Mouse (Mus musculus) small intestine, adult 2 months (tissue): ENCODE data around the gene Lrrc58. TPM values are rescaled to one million over a fixed set of nuclear protein-coding genes. Genes with fewer than 3 reads are reported as not detected.

Experiments
- H3K27ac ChIP-seq: fragments of 200-500 bp; 2 replicates; pipeline ENCODE4 v1.5.1; 2012; ENCODE audit warnings: low read depth, low read length, control low read depth, inconsistent platforms; ENCODE audit not compliant: insufficient read depth
- H3K27me3 ChIP-seq: fragments of 200-500 bp; 2 replicates; pipeline ENCODE4 v1.6.1; 2012; ENCODE audit warnings: mild to moderate bottlenecking, moderate library complexity, low read length, inconsistent platforms; ENCODE audit not compliant: control insufficient read depth, insufficient read depth
- H3K36me3 ChIP-seq: fragments of 200-500 bp; 2 replicates; pipeline ENCODE4 v1.6.1; 2012; ENCODE audit warnings: mild to moderate bottlenecking, low read length, control low read depth, inconsistent platforms; ENCODE audit not compliant: control insufficient read depth, insufficient read depth
- H3K4me1 ChIP-seq: fragments of 200-500 bp; 2 replicates; pipeline ENCODE4 v1.6.1; 2012; ENCODE audit warnings: low read length, inconsistent platforms, mixed read lengths; ENCODE audit not compliant: control insufficient read depth, insufficient read depth, insufficient read length
- H3K4me3 ChIP-seq: fragments of 200-500 bp; 2 replicates; pipeline ENCODE4 v1.5.1; 2012; ENCODE audit warnings: low read depth, mild to moderate bottlenecking, control low read depth, inconsistent platforms, low read length, moderate library complexity
- CTCF ChIP-seq: fragments of 200-500 bp; IDR thresholded peaks from 2 replicates; pipeline ENCODE4 v1.5.1; 2012; ENCODE audit warnings: low read depth, mild to moderate bottlenecking, control low read depth, inconsistent platforms, low read length, moderate library complexity, mixed read lengths; ENCODE audit not compliant: insufficient replicate concordance, insufficient read length; ENCODE audit errors: extremely low read depth
- POLR2A ChIP-seq: fragments of 200-500 bp; IDR thresholded peaks from 2 replicates; pipeline ENCODE4 v1.6.1; 2012; ENCODE audit warnings: low read depth, mild to moderate bottlenecking, control low read depth, inconsistent platforms, low read length, moderate library complexity
- WGBS: fragments of 180-500 bp; shearing (Covaris S2); methylation state at CpG from one replicate; pipeline ENCODE4 v1.1.7; 2018; 5-methylcytosine and 5-hydroxymethylcytosine counted together
- polyA plus RNA-seq: library from polyadenylated mRNA; depleted of rRNA; stranded (reverse); fragments of >200 nt; gene quantifications from 2 replicates; pipeline ENCODE4 v1.2.3, GENCODE M21; 2012; rRNA removed

Lrrc58 gene
- 3.3 and 5.1 TPM in 2 replicates for polyA plus RNA-seq

DNA sequence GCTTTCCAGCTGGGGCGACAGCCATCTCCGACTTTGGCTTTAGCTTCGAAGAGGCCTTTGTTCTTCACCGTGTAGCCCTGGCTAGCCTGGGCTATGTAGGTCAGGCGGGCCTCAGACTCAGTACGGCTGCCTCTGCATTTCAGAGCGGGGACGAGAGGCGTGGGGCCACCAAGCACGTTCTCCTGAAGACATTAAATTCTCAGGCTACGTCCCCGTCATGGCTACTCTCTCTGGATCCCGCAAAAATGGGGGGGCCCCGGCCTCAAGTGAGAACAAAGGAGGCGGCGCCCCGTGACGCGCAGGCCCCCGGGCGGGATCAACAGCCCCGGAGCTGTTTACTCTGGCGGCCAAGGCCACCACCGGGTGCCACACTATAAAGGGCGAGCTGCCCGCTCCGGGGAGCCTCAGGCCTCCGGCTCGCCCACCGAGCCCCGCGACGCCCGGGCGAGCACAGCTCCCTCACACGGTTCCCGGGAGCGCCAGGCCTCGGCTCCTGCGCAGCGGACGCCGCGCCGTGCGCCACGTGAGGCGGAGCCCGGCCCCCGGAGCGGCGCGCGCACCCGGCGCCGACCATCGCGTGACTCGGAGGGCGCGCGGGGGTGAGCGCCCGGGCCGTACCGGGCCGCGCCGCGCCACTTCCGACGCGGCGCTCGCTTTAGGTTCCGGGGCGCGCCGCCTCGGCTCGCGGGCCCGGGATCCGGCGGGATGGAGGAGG, at the start of gene Lrrc58:
Lrrc58 (plus strand) TSS at position 599 of the 715 bp plus-strand sequence.
- Histone ChIP-seq H3K36me3 (no peaks in the 10 kb centered on the region), H3K27ac (peak within 1 kb of the TSS; percentile 77), H3K4me3 (peak within 1 kb of the TSS; percentile 78), H3K27me3 (no peaks in the 10 kb centered on the region), H3K4me1 (peaks cover 9% of the 10 kb centered on the region)
- TF ChIP-seq CTCF (no peak), POLR2A (peak; percentile 61; the same call in 1 of the 2 replicates)
- 1% methylated on average over 85 of the region's 86 CpGs for WGBS

- Histone ChIP-seq H3K4me3 (no peak overlapping the region), H3K36me3 (no peaks in the 10 kb centered on the region), H3K27me3 (no peaks in the 10 kb centered on the region), H3K4me1 (no peaks in the 10 kb centered on the region), H3K27ac (no peak overlapping the region)
- TF ChIP-seq CTCF (no peak), POLR2A (no peak)
- WGBS: 54% methylated on average over 5 of the region's 5 CpGs
Measured at GRCm38 (mm10) chr16:37823949-37824348, 44.2 kb upstream of the Lrrc58 start.

DNA sequence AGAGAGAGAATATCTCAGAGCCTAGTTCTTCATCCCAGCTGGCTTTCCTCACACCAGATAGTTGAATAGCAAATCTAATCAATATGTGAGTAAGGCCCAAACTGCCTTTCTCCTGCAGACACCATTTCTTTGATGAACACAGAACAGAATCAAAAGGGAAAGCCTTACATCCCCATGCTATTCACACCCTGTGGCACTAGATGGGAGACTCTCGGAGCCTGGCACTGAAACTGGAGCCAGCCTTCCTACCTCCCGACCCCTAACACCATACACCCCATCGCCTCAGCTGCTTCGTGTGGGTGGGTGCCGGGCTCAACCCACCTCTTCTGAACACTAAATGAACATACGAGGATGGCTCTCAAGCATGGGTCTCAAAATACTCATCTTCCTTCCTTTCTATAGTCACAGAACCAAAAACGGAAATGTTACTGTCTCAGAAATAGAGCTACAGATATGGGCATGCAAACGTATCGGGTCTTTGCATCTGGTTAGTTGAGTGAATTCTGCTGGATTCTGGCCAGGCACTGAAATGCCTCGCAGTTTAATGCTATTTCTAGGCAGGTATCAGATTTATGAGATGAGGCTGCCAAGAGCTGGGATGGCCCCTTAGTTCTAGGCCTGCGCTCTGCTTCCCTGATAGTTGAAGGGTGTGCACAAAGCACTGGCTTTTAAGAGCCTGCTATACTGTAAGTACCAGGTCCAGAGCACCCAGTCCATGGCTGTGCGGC, 43.2 kb upstream of the Lrrc58 start:
- H3K36me3 ChIP-seq: no peaks in the 10 kb centered on the region
- no peaks in the 10 kb centered on the region for H3K27me3 ChIP-seq
- 94% methylated on average over 12 of the region's 12 CpGs for WGBS
- H3K4me1 ChIP-seq: no peaks in the 10 kb centered on the region
- no peak overlapping the region for H3K27ac ChIP-seq
- H3K4me3 ChIP-seq: no peak overlapping the region
- TF ChIP-seq CTCF (no peak), POLR2A (no peak)

DNA sequence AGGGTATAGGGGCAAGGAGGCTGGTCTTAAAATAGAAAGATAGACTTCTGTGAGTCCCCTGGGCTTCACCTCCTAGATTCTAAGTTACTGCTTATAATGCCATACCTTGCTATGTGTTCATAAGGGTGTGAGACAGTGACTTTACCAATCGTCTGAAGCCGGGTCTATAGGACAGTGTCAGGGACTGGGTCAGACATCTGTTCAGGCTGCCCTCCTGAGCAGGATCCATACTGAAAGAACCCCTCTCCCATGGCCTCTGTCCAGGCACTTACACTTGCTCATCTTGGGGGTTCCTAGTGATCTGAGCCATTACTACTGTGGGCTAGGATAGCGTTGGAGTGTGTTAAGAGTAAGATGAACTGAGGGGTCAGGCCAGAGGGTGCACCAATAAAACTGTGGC, 41.9 kb upstream of the Lrrc58 start:
- no peaks in the 10 kb centered on the region for H3K36me3 ChIP-seq
- no peak overlapping the region for H3K27ac ChIP-seq
- no peaks in the 10 kb centered on the region for H3K4me1 ChIP-seq
- no peak overlapping the region for H3K4me3 ChIP-seq
- H3K27me3 ChIP-seq: no peaks in the 10 kb centered on the region
- WGBS: 97% methylated on average over 3 of the region's 3 CpGs
- no peak for TF ChIP-seq POLR2A
- no peak for TF ChIP-seq CTCF

DNA sequence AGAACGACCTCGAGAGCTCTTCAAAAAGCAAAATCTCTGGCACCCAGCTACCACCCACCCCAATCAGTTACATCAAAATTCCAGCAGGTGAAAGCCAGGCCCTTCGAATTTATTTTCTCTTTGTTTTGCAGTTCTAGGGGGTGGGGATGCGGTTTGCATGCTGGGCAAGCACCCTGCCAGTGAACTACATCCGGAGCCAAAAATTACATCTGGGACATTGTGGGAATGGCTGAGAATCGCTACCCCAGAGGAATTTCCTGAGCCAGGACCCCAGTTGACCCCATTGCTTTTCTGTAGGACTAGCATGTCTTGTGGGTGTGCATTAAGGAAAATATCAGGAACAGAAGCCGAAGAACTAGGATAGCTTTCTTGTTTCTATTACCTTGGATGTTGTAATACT, 37.1 kb upstream of the Lrrc58 start:
- H3K27ac ChIP-seq: no peak overlapping the region
- 79% methylated on average over 7 of the region's 7 CpGs for WGBS
- TF ChIP-seq CTCF (no peak), POLR2A (no peak)
- H3K27me3 ChIP-seq: no peaks in the 10 kb centered on the region
- H3K36me3 ChIP-seq: no peaks in the 10 kb centered on the region
- no peak overlapping the region for H3K4me3 ChIP-seq
- peaks cover 6% of the 10 kb centered on the region; the same call in 1 of the 2 replicates for H3K4me1 ChIP-seq

DNA sequence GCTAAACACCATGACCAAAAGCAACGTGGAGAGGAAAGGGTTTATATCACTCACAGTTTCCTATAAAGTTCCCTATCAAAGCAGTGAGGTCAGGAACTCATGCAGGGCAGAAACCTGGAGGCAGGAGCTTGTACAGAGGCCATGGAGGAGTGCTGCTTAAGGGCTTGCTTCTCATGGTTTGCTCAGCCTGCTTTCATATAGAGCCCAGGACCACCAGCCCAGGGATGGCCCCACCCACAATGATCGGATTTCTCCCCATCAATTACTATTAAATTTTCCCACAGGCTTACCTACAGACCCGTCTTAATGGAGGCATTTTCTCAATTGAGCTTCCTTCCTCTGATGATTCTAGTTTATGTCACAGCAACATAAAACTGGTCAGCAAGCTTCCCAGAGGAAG, 30.6 kb upstream of the Lrrc58 start:
- Histone ChIP-seq H3K4me1 (peaks cover 6% of the 10 kb centered on the region; the same call in 1 of the 2 replicates), H3K4me3 (no peak overlapping the region), H3K27ac (no peak overlapping the region), H3K36me3 (no peaks in the 10 kb centered on the region), H3K27me3 (no peaks in the 10 kb centered on the region)
- TF ChIP-seq CTCF: no peak
- TF ChIP-seq POLR2A: no peak
- WGBS: 70% methylated on average over 3 of the region's 3 CpGs

DNA sequence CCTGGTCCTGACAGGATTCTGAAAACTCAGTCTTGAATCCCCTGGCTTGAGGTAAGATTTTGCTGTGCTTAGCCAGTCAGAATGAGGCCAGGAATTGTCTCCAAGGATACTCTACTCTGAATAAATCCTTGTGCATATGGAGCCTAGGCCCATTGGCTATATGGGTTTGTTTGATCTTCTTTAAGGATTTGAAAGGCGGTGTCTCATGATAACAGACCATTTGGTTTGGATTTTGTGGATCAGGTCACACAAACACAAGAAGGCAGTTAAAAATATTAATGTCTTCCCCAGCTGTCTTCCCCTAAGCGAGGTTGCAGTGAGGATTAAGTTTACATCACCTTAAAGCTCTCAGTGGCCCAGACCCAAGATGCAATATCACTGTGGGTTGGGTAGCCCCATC, 25.8 kb upstream of the Lrrc58 start:
- no peak overlapping the region for H3K4me3 ChIP-seq
- no peak overlapping the region for H3K27ac ChIP-seq
- 87% methylated on average over 2 of the region's 2 CpGs for WGBS
- no peaks in the 10 kb centered on the region for H3K27me3 ChIP-seq
- TF ChIP-seq CTCF (no peak), POLR2A (no peak)
- no peaks in the 10 kb centered on the region for H3K36me3 ChIP-seq
- no peaks in the 10 kb centered on the region; the same call in 1 of the 2 replicates for H3K4me1 ChIP-seq
